Mouse (Mus musculus) layer of hippocampus, adult 8-10 months (tissue): ENCODE data around the gene Uck2. TPM values are rescaled to one million over a fixed set of nuclear protein-coding genes. Genes with fewer than 3 reads are reported as not detected.

ENCODE experiments used
- DNase-seq, 2 experiments: peaks; one replicate each; pipeline ENCODE4 v3.0.0; 2022; ENCODE audit warnings: low spot score in 2 of 2
- total RNA-seq, 4 experiments: library from RNA; stranded (reverse); gene quantifications; 2 replicates each; pipeline ENCODE4 v1.2.4; 2022

The Uck2 gene
- total RNA-seq, 4 experiments from 2014 or later, result 34.8 to 37.7 (median 36.7) TPM

DNA sequence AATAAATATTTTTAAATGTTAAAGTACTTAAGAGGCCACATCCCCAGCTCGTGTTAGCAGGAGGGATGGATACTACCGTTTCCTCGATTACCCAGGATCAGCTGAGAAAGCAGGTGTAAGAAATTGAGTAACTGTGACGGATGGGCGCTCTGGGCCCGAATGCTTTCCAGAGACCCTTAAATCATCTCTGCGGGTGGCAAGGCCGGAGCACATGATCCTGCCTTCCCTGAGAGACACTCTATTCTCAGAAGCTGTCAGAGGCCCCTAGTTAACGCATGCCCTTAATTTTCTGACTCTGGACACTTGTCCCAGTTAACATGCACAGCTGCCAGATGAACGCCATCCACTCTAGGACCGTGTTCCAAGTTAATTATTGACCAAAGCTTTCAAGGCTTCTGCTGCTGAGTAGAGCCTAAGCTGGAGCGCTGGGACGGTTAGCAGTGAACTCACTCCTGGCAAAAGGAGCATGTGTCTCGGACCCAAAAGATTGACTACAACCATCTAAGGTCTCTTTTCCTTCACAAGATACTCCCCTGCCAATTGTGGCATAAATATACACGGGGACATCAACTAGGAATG, 28.3 kb downstream of the Uck2 start:
- DNase-seq, result no peak

DNA sequence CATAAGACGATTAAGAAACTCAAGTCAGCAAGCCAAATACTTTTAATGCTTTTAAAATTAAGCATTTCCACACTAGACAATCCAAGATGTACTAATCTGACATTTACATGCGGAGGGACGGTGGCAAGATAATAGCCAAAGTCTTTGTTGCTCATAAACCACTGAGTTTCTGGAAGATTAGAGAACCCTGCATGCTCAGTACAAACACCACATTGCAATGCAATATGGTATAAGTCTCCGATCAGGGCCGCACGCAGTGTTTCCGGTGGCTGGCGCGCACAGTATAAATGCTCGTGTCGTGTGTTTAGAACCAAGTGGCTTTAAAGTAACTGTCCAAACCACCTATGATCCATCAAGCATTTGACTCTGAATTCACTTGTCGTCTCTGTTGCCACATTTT, 31.5 kb downstream of the Uck2 start:
- DNase-seq, result no peak

DNA sequence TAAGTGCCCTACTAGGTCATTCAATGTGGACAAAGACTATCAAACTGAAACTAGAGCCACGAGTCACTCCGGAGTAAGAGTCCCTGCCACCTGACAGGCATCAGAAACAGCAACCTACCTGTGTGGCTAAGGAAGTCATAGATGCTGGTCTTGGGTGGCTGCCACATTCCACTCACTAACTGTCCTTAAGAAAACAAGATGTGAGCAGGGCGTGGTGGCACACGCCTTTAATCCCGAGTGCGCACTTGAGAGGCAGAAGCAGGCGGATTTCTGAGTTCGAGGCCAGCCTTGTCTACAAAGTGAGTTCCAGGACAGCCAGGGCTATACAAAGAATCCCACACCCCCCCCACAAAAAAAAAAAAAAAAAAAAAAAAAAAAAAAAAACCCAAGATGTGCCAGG, 35.2 kb downstream of the Uck2 start:
- no peak for DNase-seq

DNA sequence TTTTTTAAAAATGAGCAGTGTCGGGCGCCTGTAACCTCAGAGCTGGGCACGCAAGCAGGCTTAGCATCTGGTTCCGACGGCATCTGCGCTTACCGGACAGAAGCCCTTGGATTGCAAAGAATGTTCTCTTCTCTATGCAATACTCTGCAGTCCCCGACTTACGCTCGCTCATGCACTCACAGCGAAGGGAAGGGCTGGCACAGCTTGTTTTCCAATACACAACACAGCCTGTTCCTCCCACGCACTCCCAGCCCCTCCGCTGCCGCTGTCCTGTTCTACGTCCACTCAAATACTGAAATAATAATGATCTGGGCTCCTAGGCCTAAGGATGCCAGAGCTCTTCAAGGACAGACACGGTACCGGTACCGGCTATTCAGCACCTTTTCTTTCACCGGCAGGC, 35.9 kb downstream of the Uck2 start:
- peak in 1 of 2 experiments; percentile 66 for DNase-seq

DNA sequence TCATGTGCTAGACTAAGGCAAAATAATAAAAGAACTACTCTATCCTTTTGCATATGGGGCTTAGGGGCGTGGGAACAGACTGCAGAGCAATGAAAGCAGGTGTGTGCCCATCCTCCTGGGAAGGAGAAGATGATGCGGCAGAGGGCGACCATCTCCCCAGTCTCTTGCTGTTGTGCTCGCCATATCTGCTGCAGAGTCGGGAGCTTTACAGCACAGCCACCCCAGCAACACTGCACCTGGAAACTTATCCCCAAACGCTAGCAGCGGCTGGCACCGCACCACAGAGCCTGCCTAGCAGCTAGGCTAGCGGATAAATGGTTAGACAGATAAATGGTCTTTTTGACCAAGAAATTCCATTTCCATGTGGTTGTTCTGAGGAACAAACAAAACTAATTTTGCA, 37.2 kb downstream of the Uck2 start:
- peak in 1 of 2 experiments; percentile 35 for DNase-seq

DNA sequence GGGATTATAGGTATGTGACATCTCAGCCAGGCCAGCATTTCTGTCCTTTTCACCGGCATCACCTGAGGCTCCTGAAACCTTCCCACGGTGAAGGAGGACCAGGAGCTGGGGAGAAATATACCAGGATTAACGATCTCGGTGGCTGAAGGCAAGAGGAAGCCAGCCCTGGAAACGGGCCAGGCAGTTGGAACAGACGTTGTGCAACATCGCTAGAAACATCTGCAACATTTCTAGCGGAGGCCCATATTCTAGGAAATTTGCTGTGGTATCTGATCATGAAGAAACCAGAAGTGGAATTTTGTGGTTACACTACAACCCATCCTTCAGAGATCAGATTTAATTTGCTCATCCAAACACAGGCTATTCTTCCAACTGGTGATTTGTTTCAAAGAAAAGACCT, 38.1 kb downstream of the Uck2 start:
- DNase-seq, result no peak

DNA sequence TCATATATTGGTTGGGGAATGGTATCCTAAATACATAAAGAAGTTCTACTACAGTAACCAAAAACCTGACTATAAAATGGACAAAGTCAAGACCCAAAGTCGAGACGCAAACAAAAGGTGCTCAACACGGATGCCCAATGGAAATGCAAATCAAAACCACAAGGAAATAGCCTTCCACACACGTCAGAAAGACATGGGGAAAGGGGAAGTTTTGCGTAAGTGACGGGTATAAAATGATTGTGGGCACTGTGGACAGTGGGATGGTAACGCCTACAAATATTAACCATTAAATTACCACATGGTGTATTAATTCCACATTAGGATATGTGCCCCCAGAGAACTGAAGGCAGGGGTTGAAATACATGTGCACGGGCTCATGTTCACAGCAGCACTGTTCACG, 38.8 kb downstream of the Uck2 start:
- no peak for DNase-seq

DNA sequence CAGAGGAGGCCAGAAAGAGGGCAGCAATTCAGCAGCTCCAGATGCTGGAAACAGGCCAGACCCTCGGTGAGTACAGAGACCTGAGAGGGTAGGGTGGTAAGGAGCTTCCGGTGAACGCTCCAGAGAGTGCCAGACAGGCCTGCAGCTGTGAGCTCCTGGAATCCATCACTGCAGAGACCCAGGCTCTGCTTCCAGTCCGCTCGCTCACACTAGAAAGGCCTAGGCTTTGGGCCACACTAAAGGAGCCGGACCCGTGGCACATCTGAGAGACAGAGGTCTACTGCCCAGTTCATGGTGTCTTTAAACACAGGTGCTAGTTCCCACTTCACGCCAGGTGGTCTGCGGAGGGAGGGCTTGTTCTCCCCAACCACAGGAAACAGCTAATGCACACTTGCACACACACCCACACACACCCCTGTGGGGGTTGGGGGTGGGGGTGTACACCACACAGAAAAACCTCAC, 39.9 kb downstream of the Uck2 start:
- no peak for DNase-seq

DNA sequence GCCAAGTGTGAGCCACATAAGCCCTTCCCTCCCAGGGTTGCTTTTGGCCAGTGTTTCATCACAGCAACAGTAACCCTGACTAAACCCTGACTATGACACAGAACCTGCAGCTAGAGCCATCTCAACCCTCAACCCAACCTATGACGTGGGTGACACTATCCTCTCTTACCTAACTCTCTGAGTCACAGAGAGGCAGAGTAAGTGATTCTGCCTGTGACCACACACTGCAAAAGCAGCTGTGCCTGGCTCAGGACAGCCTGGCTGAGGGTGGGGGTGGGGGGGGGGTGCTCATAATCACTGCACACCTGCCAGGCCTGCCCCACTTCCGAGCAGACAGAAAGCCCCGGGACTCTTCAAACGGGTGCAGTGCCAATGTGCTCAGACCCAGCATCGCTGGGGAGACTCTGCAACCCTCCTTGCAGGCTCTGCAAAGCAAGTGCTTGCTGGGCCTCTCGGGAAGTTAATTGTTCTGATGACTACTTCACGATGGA, 42.9 kb downstream of the Uck2 start:
- no peak for DNase-seq

DNA sequence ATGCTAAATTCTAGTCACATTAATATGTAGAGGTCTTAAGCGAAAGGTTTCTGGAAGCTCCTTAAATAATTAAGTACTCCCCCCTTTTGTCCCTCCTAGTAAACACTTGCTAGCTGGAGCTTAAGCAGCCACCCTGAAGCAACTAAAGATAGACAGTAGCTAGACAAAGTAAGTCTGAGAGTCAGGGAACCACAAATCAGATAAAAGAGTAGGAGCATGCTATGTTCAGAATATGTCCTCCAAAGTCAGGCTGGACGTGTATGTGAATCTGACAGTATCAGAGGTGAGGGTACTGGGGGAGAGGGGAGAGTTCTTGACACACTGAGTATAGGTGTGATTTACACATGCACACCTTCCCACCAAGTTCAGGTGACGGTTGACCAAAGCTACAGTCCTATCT, 43.6 kb downstream of the Uck2 start:
- no peak for DNase-seq

DNA sequence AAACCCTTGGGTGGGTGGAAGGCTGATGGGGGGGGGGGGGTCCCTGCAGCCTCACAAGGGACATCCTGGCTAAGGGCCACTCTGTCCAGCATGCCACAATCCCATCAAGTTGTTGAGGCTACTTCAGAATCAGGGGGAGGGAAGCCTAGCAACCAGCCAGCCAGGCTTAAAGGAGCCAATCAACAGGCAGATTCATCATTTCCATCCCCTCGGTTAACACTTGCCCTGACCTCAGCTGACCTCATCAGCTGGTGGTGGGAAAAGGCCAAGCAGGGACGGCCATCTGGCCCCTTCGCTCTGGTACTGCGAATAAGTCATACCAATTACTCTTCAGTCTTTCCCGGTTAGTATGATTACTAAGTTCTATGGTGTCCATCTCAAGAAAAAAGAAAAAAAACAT, 44.8 kb downstream of the Uck2 start:
- no peak for DNase-seq

DNA sequence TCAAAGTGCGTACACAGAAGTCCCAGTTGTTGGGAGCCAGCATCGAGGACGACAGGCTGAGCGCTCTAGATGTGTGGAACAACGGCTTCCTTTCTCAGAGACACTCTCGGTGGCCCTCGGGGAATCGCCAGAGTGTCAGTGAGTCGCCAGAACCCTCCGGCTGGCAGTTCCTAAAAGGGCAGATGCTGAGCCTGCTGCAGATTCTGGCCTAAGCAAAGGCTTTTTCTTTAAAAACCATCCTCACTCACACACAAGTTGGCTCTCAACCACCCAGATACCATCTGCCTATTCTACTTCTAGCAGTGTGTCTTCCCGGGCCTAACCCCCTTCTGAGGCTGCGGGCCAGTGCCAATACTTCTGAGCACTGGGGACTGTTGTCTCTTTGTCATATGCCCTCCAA, 45.2 kb downstream of the Uck2 start:
- DNase-seq, result peak; percentile 70 to 74

DNA sequence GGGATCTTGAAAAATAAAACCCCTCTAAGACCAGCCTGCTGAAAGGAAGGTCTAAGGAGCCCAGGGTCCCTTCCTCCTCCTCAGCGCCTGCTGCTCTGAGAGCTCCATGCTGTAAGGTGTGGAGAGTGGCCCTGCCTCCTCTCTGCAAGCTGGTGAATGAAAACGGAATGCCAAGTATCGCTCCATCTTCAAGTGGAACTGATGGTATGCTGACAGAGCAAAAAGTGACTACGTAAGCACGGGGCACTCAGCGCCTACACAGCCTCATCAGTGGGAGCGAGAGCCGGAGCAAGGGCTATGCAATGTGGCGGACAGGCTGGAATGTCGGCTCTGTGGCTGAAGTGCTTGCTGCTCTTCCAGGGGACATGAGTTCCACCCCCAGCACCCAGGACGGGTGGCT, 47.3 kb downstream of the Uck2 start:
- DNase-seq, result no peak

DNA sequence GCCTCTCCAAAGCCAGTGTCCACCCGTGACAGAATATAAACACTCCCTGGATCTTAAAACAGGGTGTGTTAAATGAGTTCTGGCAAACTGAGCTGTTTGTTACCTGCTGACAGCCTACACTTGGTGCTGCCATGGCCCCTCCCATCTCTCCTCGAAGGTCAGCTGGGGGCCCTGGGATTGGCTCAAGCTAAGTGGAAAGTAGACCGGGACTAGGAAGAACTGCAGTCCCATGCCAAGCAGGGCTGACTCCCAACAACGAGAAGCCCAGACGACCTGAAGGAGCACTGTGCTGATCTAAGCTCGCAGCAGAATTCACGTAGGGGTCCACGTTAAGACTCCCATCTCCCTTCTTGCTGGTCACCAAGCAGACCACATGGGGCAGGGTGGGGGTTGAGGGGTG, 48.3 kb downstream of the Uck2 start:
- DNase-seq, result no peak

DNA sequence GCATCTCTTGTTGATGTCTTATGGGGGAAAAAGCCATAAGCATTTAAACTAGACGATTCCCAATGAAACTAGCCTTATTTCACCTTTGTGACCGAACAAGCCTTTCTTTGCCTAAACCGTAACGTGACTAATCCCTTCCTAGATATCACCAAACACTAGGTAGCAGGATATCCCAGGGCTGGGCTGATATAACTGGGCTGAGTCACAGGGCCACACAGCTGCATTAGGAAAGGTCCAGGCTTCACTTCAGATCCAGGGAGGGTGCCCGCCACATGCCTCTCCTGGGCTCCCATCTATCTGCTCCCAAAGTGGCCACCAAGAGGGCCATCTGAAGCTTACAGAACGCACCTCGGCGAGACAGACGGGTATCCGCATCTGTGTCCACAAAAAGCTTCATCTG, 50.8 kb downstream of the Uck2 start:
- no peak for DNase-seq

DNA sequence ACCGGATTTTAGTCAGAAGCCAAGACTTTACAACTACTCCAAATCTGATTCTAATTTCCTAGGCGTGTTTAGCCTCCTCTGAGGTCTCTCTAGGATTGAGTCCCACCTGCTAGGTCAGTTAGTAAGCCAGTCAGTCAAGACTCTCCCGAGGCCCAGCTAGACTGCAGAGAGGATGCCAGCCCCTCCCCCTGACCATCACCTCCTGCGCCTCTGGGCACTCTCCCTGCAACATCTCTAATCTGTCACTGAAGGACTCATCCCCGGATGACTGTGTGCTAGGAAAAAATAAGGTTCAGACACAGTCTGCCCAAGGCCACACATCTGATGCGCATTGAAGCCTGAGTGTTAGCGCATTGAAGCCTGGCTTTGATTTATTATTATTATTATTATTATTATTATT, 52.2 kb downstream of the Uck2 start:
- DNase-seq, result no peak

DNA sequence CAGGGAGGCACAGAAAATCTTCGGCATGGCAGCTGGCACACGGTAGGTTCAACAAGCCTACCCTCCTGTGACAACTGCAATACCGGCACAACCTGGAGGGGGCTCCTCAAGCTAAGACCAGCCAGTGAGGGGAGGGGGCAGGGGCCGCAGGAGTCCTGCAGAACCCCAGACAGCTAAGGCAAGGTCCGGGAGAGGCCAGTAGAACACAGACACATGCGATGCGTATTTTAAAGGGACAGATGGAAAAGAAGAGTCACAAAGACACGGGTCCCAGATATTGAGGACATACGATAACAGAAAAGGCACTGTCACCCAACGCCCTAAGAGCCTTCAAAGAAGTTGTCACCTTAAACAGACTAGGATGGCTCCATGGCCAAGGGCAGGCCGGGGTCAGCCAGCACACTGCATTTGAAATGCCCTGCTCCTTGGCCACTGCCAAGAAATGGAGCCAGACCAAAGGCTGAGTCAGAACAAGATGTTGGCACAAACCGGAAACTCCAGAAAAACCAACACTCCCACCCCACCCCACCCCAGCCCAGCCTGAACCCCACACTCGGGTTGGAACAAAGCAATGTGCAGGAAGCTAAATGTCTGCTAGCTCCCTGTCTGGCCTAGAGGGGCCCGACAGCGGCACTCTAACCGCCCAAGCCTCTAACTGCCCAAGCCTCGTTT, 53.4 kb downstream of the Uck2 start:
- no peak for DNase-seq

DNA sequence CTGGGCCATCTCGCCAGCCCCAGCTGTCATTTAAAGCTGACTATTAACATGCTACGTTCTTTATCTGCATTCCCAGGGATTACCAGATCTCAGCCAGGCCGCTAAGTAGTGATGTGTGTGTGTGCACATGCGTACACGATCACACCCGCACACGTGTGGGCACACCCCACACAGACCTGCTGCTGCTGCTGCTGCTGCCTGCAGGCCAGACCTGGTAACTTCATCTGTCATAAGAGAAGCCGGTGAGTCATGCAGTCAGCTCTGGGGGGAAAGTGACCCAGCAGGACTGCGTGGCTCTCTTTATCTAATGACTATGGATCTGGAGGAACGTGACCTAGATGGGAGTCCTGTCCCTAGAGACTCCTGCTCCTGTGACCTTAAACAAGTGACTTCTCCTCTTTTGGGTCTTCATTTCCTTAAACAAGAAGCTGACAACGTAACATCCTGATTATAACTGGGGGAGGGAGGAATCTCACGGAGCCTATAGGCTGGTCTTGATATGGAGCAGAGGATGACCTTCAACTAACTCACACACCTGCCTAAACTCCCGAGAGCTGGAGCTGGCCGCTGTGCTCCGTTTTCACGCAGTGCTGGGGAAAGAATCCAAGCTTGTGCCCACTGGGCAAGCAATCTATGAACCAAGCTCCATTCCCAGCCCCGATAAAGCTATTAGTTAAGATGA, 54.0 kb downstream of the Uck2 start:
- DNase-seq, result no peak

DNA sequence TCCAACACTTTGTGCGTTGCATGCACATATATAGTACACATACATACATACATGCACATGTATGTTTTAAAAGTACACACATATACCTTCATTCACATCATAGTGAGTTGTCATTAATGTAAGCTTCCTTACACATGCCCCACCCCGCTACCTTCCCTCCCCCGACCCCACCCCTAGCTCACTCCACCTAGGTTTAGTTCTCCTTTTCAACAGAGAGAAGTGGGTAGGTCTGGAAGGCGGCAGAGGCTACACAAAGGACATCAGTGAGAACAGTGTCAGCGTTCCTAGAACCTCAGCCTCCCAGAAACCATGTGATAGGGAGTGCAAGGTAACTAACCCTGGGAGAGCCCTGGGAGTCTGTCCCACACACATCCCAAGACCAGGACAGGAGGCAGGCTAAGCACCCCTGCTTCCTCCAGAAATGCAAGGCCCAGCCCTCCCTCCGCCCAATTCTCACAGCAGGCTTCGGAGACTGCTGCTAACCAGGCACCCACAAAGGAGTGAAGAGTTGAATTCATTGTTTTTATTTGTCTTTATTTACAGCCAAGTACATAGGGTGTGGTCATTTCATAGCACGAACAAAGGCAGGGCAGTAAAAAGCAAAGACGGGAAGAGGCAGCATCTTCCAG, 62.6 kb downstream of the Uck2 start:
- DNase-seq, result no peak

DNA sequence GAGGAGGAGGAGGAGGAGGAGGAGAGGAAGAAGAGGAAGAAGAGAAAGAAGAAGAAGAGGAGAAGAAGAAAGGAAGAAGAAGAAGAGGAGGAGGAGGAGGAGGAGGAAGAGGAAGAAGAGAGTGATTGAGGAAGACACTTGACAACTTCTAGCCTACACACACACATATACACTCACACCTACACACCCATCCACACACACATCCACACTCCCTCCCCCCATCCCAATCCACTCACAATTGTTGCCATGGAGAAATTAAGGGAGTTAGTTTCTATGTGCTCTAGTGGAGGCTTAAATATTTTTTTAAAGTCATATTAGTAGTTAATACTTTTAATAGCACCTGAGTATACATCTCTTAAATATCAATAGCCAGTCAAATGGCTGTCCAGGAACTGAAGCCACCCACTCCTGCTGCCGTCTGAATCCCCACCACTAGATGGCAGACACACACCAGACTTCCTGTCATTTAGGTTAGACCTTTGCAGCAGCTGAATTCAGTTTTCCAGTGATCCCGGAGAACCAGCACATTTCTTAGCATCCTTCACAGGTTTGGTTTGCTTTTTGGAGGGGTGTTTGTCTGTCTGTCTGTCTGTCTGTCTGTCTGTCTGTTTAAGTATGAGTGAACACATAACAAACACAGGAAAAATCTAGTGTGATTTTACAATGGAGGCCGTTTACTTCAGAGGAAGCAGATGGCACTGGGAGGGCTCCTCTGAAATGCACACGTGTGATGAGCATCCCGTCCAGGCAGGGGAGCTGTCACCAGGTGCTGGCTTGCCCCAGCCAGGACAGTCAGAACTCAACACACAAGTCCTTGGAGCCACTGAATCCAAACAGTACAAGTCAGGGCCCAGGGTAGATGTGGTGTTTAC, 64.6 kb downstream of the Uck2 start:
- DNase-seq, result peak; percentile 77 to 91

DNA sequence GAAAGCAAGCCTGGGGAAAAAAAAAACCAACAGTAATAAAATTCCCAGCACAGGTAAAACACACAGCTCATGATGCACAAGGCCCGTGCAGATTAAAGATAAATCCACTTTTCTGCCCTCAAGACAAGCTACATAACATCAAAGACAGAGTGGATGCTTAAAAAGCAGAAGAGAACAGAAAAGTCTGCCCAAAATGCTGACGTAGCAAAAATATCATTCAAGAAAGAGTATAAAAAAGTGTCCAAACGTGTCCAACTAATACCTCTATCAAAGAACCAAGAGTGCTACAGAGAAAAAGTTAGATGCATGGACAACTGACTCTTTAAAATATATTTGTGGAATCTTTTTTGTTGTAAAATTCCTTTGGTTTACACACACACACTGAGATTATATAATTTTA, 69.7 kb downstream of the Uck2 start:
- DNase-seq, result no peak
